ENCODE assay signal across 26 mouse cellular contexts in genomic region chr11:106662634-106663407, GRCm38 (mm10). TPM values are rescaled to one million over a fixed set of nuclear protein-coding genes. Genes with fewer than 3 reads are reported as not detected.
DNase-seq lines count a peak whose midpoint lies in the region; ATAC-seq and TF ChIP-seq lines count a peak whose summit lies in the region.
"Had no signal": no experiment of that assay in that cellular context is flagged by ENCODE, and none has a peak within 500 bp of the region (broad histone marks: within the 10 kb centered on the region; RNA-seq: fewer than 3 reads in every experiment).

No protein-coding gene starts in this region.

- in situ Hi-C loops in ES-E14 (cut with MboI; ENCODE audit: low sequenced_read_pairs in 2 of 2, unreplicated experiment in 2 of 2), result no loop called here

- no peaks in the 10 kb centered on the region for H3K36me3 ChIP-seq in heart, embryonic 13.5 days
- H3K36me3 ChIP-seq in heart, embryonic 10.5 days, result no peaks in the 10 kb centered on the region
- H3K36me3 ChIP-seq in lung, embryonic 15.5 days, result no peaks in the 10 kb centered on the region
- peaks cover 9% of the 10 kb centered on the region; the same call in 1 of the 2 replicates for H3K36me3 ChIP-seq in ES-E14 (ENCODE audit: control insufficient read depth, insufficient read depth, low read length, poor library complexity, severe bottlenecking)
- H3K36me3 ChIP-seq: forebrain, embryonic 15.5 days; hindbrain, embryonic 15.5 days; limb, embryonic 13.5 days; neural tube, embryonic 12.5 days had no signal

- no peak for DNase-seq in heart, embryonic 10.5 days (ENCODE audit: low spot score)
- DNase-seq in lung, postnatal 14 days, result no peak
- no peak for DNase-seq in ES-E14 (ENCODE audit: low read depth, low spot score)
- peak; percentile 74 for DNase-seq in induced T-regulatory cell, adult 2 months (ENCODE audit: low read depth)
- no peak for DNase-seq in layer of hippocampus, adult 18-20 months (ENCODE audit: low spot score in 2 of 2)
- DNase-seq: adrenal gland, postnatal 36 days; B cell, adult 2 months; cerebellum, adult 11 months; cerebellum, adult 9-11 months; gastrocnemius, postnatal 14 days; heart, adult 18-20 months; kidney, postnatal 25 days; layer of hippocampus, adult 9-11 months; lung, postnatal 36 days; midbrain, embryonic 14.5 days; right cerebral cortex, postnatal 14 days; spleen, adult 18-20 months had no signal

- H3K4me1 ChIP-seq in heart, embryonic 13.5 days, result peaks cover 42% of the 10 kb centered on the region
- peaks cover 38% of the 10 kb centered on the region for H3K4me1 ChIP-seq in heart, embryonic 10.5 days
- H3K4me1 ChIP-seq in lung, embryonic 15.5 days, result peaks cover 48% of the 10 kb centered on the region
- peaks cover 17 to 31% of the 10 kb centered on the region in 2 experiments for H3K4me1 ChIP-seq in ES-E14 (ENCODE audit: control insufficient read depth in 2 of 2, insufficient read depth in 2 of 2, low read length in 2 of 2, poor library complexity in 1 of 2)

- 82% methylated on average over 10 of the region's 11 CpGs for WGBS in heart, embryonic 13.5 days
- WGBS in heart, embryonic 10.5 days, result 85% methylated on average over 10 of the region's 11 CpGs
- WGBS in lung, embryonic 15.5 days, result 82% methylated on average over 10 of the region's 11 CpGs

- no peak overlapping the region for H3K4me2 ChIP-seq in heart, embryonic 13.5 days
- H3K4me2 ChIP-seq in lung, embryonic 15.5 days, result no peak overlapping the region
- H3K4me2 ChIP-seq: forebrain, embryonic 15.5 days; hindbrain, embryonic 15.5 days; limb, embryonic 13.5 days; neural tube, embryonic 12.5 days had no signal

- no peak overlapping the region for H3K4me3 ChIP-seq in heart, embryonic 13.5 days
- H3K4me3 ChIP-seq in heart, embryonic 10.5 days, result no peak overlapping the region
- H3K4me3 ChIP-seq in lung, embryonic 15.5 days, result no peak overlapping the region
- no peak overlapping the region for H3K4me3 ChIP-seq in ES-E14 (ENCODE audit: insufficient read depth in 1 of 2, low read depth in 1 of 2, low read length in 2 of 2, poor library complexity in 1 of 2, severe bottlenecking in 1 of 2)
- H3K4me3 ChIP-seq: forebrain, embryonic 15.5 days; hindbrain, embryonic 15.5 days; limb, embryonic 13.5 days; neural tube, embryonic 12.5 days had no signal

- no peaks in the 10 kb centered on the region for H3K9me3 ChIP-seq in heart, embryonic 13.5 days
- H3K9me3 ChIP-seq in heart, embryonic 10.5 days, result no peaks in the 10 kb centered on the region
- H3K9me3 ChIP-seq in lung, embryonic 15.5 days, result no peaks in the 10 kb centered on the region
- no peaks in the 10 kb centered on the region for H3K9me3 ChIP-seq in ES-E14 (ENCODE audit: control insufficient read depth, insufficient read depth, low read depth, low read length)
- H3K9me3 ChIP-seq: forebrain, embryonic 15.5 days; hindbrain, embryonic 15.5 days; limb, embryonic 13.5 days; neural tube, embryonic 12.5 days had no signal

- no peak for ATAC-seq in heart, embryonic 13.5 days (ENCODE audit: extremely low read depth, insufficient number of reproducible peaks, low FRiP score, low TSS enrichment)
- no peak for ATAC-seq in lung, embryonic 15.5 days (ENCODE audit: borderline replicate concordance, extremely low read depth, low FRiP score, low TSS enrichment)
- ATAC-seq: forebrain, embryonic 15.5 days; intestine, embryonic 16.5 days; Patski had no signal

- peak overlapping the region; percentile 96; the same call in 1 of the 2 replicates for H3K27ac ChIP-seq in heart, embryonic 13.5 days (replicated peaks)
- no peak overlapping the region for H3K27ac ChIP-seq in heart, embryonic 10.5 days
- H3K27ac ChIP-seq in lung, embryonic 15.5 days, result peak overlapping the region; percentile 95
- H3K27ac ChIP-seq in ES-E14 (ENCODE audit: insufficient read depth, low read depth, low read length, poor library complexity, severe bottlenecking), result no peak overlapping the region
- H3K27ac ChIP-seq: forebrain, embryonic 15.5 days; hindbrain, embryonic 15.5 days; limb, embryonic 13.5 days; liver, embryonic 14.5 days; neural tube, embryonic 12.5 days had no signal

- H3K27me3 ChIP-seq in heart, embryonic 13.5 days (replicated peaks), result no peaks in the 10 kb centered on the region
- H3K27me3 ChIP-seq in heart, embryonic 10.5 days (ENCODE audit: insufficient read depth, poor library complexity, severe bottlenecking), result no peaks in the 10 kb centered on the region
- no peaks in the 10 kb centered on the region for H3K27me3 ChIP-seq in lung, embryonic 15.5 days
- H3K27me3 ChIP-seq: forebrain, embryonic 15.5 days; hindbrain, embryonic 15.5 days; limb, embryonic 13.5 days; neural tube, embryonic 12.5 days; Patski had no signal

- no peak overlapping the region for H3K9ac ChIP-seq in heart, embryonic 13.5 days
- H3K9ac ChIP-seq in lung, embryonic 15.5 days, result no peak overlapping the region
- H3K9ac ChIP-seq in ES-E14 (ENCODE audit: insufficient read depth, low read depth, low read length, poor library complexity, severe bottlenecking), result no peak overlapping the region
- H3K9ac ChIP-seq: forebrain, embryonic 15.5 days; hindbrain, embryonic 15.5 days; limb, embryonic 13.5 days; liver, embryonic 14.5 days; neural tube, embryonic 12.5 days had no signal

TF ChIP-seq in ES-E14, 5 proteins besides CTCF, POLR2A, EP300 and RAD21:
- TF ChIP-seq ZNF384 (IDR thresholded peaks at IDR 0.05; ENCODE audit: low read depth, low read length), result peak; percentile 86
- TF ChIP-seq CHD2 (IDR thresholded peaks at IDR 0.05; ENCODE audit: low read depth, low read length), result no peak

RNA-seq across cellular contexts. Expression of gene Tex2, which starts 49.6 kb away (rescaled TPM):
- 12.3 and 13.1 TPM in 2 replicates for polyA plus RNA-seq in heart, embryonic 13.5 days (2015; fragmentation: Nextera tagmentation; extraction: Ambion mirVana)
- polyA plus RNA-seq in heart, embryonic 10.5 days (2016; fragmentation: Nextera tagmentation; extraction: Ambion mirVana), result 12.5 and 17.9 TPM in 2 replicates
- 9.7 and 9.8 TPM in 2 replicates for polyA plus RNA-seq in lung, embryonic 15.5 days (2015; fragmentation: Nextera tagmentation; extraction: Ambion mirVana)
- total RNA-seq in ES-E14 (2012; rRNA removed), result 33.6 and 34.4 TPM in 2 replicates
- 100 to 1,000 TPM; 146 to 158 TPM for total RNA-seq in layer of hippocampus, adult 18-20 months (2021)

Comparison
In these comparisons a context has a peak if more than half of its experiments do, and no peak if none do; other contexts are left out.
1. H3K27ac ChIP-seq: peak in heart, embryonic 13.5 days (single experiment) and lung, embryonic 15.5 days (single experiment); none in heart, embryonic 10.5 days (single experiment) and ES-E14 (single experiment).